Mouse (Mus musculus): ENCODE data around the gene Tmed8.

DNA sequence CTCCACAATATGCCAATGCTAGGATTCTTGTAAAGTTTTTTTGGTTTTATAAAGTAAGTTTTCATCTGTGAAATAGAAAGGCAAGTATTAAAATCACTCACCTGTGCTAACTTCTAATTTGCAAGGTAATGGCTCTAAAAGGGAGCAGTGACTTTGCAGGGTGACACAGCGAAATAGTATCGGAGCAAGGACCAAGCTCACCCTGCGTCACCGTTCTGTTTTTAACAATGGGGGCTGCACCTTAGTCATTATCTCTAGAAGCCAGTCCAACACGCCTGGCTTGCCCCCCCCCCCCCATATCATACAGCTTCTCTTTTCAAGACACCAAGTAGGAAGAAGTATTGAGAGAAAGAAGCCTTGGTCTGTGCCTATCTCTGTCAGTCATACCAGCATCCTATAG lies 39.4 kb downstream of the Tmed8 start:
- TF ChIP-seq TAL1 (conservative IDR thresholded peaks at IDR 0.05; ENCODE audit: low read depth, low read length) (no peak; the same call in 1 of the 2 replicates), CTCF (IDR thresholded peaks at IDR 0.05; ENCODE audit: low read depth, low read length) (no peak), GATA1 (IDR thresholded peaks at IDR 0.05; ENCODE audit: borderline replicate concordance, low read length) (no peak)

All from G1E (cell line).